Mouse (Mus musculus): ENCODE measurements at regions not wholly inside any gene's neighbourhood (a gene's known extent, or its start where the extent isn't known, plus 50 kb on each side); places are given as distances from the start of the nearest gene placed in this dataset. TPM values are rescaled to one million over a fixed set of nuclear protein-coding genes. Genes with fewer than 3 reads are reported as not detected.
A peak's percentile ranks its signal among the peaks of the same experiment; 100 is the strongest.

DNA sequence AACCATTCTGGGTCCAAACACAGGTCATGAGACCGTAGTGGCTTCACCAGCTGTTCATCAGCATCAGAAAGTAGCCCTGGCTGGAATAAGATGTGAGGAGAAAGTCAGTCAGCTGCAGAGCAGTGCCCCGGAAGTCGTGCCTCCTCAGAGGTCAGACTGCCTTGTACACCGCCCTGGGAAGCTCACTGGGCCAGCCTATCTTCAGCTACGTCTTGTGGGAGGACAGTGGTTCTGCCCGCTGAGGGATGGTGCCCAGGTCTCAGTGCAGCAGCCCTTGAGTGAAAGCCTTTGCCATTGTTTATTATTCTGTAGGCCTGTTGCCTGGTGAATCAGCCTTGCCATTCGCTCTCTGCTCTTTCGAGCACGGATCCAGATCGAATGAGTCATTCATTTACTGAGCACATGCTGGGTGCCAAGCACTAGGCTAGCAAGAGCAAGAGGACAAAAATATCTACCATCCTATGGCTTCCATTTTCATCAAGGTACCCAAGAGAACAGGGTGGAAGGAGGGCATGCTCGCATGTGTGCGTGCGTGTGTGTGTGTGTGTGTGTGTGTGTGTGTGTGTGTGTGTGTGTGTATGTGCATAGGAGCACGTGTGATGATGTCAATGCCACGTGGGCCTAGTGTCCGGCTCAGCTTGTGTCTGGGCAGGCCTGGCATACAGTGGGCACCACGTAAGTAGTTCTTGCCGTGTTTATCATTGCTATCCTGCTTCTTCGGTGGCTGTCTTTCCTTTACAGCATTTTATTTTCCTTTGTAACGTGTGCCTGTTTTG, 1121.0 kb upstream of the A1bg start:
- peak; percentile 71 to 72 for DNase-seq

DNA sequence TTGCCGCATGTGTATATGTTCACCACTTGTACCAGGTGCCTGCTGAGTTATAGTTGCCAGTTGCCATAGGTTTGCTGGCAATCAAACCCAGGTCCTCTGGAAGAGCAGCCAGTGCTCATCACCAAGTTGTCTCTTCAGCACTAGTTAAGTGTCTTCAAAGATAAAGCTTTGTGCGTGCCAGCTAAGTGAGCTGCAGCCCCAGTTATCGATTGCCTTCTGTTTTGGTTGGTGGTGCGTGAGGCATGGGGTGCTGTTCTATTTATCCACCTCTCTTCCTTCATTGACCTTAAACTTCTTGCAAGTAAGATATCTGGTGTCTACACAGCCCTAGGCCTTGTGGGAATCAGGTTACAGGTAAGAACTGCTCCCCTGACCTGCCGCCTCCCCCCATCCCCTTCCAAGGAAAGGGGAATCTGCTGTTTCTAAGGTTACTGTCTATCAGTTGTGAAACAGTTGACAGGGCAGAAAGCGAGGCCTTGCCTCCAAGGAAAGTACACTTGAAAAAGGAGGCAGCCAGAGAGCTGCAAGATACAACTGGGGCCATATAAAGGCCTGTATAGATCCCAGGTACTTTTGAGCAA, 1120.2 kb upstream of the A1bg start:
- DNase-seq: no peak

Small RNA genes lying in the stretch of these regions (microRNA-seq; reads per million reads assigned to microRNA genes)
- gene Gm24810: not detected

Data from adrenal gland, postnatal 36 days (tissue).